Mouse (Mus musculus) hindlimb bud, embryonic 11.5 days (tissue): Measurements from ENCODE around the gene Actr1a.

Source experiments
- DNase-seq: peaks from one replicate; pipeline ENCODE4 v3.0.0-alpha.2; 2012; ENCODE audit warnings: low read depth, low spot score; ENCODE audit errors: extremely low spot score

Actr1a gene

GRCm38 (mm10) chr19:46328081-46329030 is 67.2 kb downstream of the Actr1a start, which contains the start of gene Fbxl15:
Gene Fbxl15 (plus strand): TSS chr19:46328184.
- peak; percentile 94 for DNase-seq

DNA sequence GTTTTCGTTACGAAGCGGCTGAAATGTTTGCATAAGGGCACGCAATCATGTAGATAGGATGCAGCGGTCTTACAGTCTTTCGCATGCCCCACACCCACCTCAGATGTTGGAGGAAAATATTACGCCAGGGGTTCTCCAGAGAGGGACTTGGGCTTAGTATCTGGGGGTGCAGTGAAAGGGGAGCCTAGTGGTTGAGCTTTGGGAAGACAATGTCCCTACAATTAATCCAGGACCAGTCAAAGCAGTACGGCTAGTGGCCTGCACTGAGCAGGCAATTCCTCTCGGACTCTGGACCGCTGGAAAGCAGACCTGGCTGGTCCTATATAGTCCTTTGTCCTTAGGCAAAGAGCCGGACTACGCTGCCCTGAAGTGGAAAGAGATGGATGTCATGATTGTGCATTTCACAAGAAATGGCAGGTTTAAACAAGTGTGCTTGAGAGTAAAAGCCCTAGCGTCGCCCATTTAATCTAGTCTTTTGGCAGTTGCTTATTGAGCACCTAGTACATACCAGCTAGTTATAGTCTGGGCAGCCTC is 68.0 kb downstream of the Actr1a start:
- DNase-seq, result no peak
